14 mouse cellular contexts compared by ENCODE assay signal in the genomic region with DNA sequence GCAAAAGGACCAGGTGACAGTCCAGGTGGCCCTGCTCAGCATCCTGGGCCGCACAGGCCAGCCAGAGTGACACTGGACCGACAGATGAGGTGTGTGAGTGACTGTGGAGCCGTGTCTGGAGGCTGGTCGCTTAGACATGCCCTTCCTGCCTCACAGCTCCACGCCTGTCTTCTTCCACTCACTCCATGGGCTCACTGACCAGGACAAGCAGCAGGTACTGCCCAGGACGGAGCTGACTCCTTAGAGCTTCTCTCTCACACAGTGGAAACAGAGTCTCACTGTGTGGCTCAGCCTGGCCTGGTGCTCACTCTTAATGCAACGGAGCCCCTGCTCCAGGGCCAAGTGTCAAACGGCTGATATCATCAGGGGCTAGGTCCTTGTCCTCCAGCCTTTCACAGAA.
"Had no signal": no experiment of that assay in that cellular context is flagged by ENCODE, and none has a peak within 500 bp of the region (broad histone marks: within the 10 kb centered on the region; RNA-seq: fewer than 3 reads in every experiment).

No protein-coding gene starts in this region.

- H3K27ac ChIP-seq: lung, embryonic 15.5 days; macrophage; midbrain, embryonic 13.5 days; midbrain, embryonic 15.5 days; neural tube, embryonic 12.5 days had no signal

- H3K27me3 ChIP-seq: lung, embryonic 15.5 days; midbrain, embryonic 13.5 days; midbrain, embryonic 15.5 days; neural tube, embryonic 12.5 days had no signal

- H3K9me3 ChIP-seq: lung, embryonic 15.5 days; megakaryocyte, embryonic 14.5 days; midbrain, embryonic 13.5 days; midbrain, embryonic 15.5 days; neural tube, embryonic 12.5 days had no signal

- DNase-seq: lung, adult 2 months; lung, postnatal 14 days; lung, postnatal 36 days; right cerebral cortex, postnatal 14 days; thymus, adult 18-20 months; thymus, postnatal 14 days; thymus, postnatal 36 days had no signal

- H3K9ac ChIP-seq: lung, embryonic 15.5 days; midbrain, embryonic 13.5 days; midbrain, embryonic 15.5 days; neural tube, embryonic 12.5 days had no signal

- H3K4me1 ChIP-seq: midbrain, embryonic 13.5 days; midbrain, embryonic 15.5 days; neural tube, embryonic 12.5 days had no signal

- ATAC-seq: lung, postnatal 0 days; midbrain, embryonic 13.5 days; midbrain, embryonic 15.5 days had no signal

- H3K4me3 ChIP-seq: lung, embryonic 15.5 days; midbrain, embryonic 13.5 days; midbrain, embryonic 15.5 days; neural tube, embryonic 12.5 days had no signal

- H3K4me2 ChIP-seq: lung, embryonic 15.5 days; midbrain, embryonic 13.5 days; midbrain, embryonic 15.5 days; neural tube, embryonic 12.5 days had no signal
